Mouse (Mus musculus) ES-E14 (cell line): ENCODE results near the gene Plxdc2.

ENCODE experiments used
- HCFC1 ChIP-seq: IDR thresholded peaks from 2 replicates; pipeline ENCODE4 v1.6.1; 2012; ENCODE audit warnings: low read length, inconsistent platforms, borderline replicate concordance; ENCODE audit not compliant: insufficient read depth
- ZC3H11A ChIP-seq: IDR thresholded peaks from 2 replicates; pipeline ENCODE4 v1.6.1; 2012; ENCODE audit warnings: low read depth, mild to moderate bottlenecking, inconsistent platforms, low read length, borderline replicate concordance
- ZNF384 ChIP-seq: IDR thresholded peaks from 2 replicates; pipeline ENCODE4 v1.6.1; 2012; ENCODE audit warnings: low read depth, low read length, inconsistent platforms

DNA sequence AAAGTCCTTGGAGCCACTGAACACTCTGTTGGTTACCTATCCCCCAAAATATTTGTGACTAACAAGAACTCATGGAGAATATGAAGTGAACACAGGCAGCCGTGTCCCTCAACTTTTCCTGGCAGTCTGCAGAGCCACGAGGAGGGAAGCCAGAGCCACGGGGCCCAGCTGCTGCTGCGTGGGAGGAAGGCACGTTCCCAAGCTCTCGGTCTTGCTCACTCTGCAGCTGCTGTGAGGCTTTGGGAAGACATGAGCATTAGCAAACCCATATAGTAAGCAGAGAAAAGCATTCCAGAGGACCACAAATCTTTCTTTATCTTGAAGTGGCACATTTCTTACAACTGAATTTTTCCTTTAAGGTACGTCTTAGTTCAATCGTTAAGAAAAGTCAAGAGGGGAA, 382.1 kb downstream of the Plxdc2 start:
- no peak for TF ChIP-seq ZNF384
- no peak for TF ChIP-seq ZC3H11A
- no peak for TF ChIP-seq HCFC1
